Mouse (Mus musculus): ENCODE results near the gene Dnajc24. TPM values are rescaled to one million over a fixed set of nuclear protein-coding genes. Genes with fewer than 3 reads are reported as not detected.
A peak's percentile ranks its signal among the peaks of the same experiment; 100 is the strongest.

The Dnajc24 gene
- total RNA-seq (2014; fragmentation: Nextera tagmentation) (22.5 and 37.8 TPM in 2 replicates), total RNA-seq (2017) (38.0 and 43.0 TPM in 2 replicates), polyA plus RNA-seq (2012) (23.8 and 29.8 TPM in 2 replicates)

DNA sequence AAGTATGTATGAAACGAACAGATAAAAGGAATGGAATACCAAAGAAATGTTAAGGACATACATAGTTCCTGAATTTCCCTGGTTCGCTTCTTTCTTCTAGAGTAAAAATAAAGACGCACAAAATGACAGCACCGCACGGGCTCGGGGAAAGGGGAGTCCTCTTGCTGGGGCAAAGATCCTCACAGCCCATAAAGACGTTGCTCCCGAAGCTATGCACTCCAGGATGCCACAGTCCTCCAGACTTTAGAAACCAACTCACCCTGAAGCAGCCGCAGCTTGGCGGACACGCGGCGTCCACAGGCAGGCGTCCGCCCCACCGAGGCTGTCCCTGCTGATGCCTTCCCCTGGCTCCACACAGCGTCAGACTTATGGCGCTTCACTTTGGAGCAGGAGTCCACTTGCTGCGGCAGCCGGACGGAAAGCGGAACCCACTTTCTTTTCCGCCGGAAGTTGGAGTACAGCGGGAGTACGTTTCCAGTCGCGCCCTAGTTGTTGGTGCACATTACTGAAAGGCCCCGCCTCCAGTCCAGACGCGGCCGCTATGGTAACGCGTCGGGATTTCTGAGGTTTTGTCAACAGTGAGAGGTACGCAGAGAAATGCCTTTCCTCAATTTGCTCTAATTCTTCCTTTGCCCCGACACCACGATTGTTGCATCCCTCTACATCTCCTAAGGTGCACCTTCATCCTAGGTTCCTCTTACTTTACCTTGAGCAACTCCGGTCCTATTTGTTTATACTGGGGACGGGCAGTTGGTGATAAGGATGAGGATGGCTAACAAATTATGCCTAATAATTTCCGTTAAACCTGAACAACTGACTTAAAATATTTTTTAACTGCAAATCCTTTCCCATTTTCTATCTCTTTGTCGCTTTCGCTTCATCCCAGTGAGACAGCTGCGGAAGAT is at the start of gene Dnajc24:
Gene Dnajc24 (minus strand): TSS at position 715 of the 905 bp plus-strand sequence.
- DNase-seq (ENCODE audit: low spot score) (peak; percentile 41), ATAC-seq (ENCODE audit: extremely low read depth, insufficient number of reproducible peaks, low FRiP score, poor library complexity, severe bottlenecking) (peak; percentile 96)

DNA sequence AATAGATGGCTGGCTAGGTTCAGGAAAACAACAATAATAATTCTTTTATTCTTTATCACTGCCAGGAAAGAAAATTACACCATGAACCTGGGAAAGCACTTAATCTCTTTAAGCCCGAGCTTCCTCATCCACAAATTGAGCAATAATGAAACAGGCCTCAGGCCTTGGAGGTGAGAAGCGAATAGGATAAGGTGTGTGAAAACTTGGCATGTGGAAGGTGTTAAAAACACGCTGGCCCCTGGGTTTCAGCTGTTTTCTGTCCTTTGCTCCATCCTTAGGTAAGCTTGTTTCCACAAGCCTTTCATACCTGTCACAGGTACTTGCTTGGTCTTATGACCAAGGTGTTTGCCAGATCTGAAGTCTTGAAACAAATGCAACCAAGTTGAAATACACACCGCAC is 43.3 kb upstream of the Dnajc24 start:
- H3K4me1 ChIP-seq (ENCODE audit: insufficient read depth, low read depth, low read length) = no peaks in the 10 kb centered on the region
- H3K36me3 ChIP-seq (replicated peaks) = no peaks in the 10 kb centered on the region
- H3K4me3 ChIP-seq (ENCODE audit: low read depth, low read length) = no peak overlapping the region
- ATAC-seq (ENCODE audit: extremely low read depth, insufficient number of reproducible peaks, low FRiP score, poor library complexity, severe bottlenecking) (no peak), DNase-seq (ENCODE audit: low spot score) (no peak)
- no peaks in the 10 kb centered on the region for H3K9me3 ChIP-seq (replicated peaks)
- H3K27me3 ChIP-seq (ENCODE audit: insufficient read depth, low read length) = peaks cover 19% of the 10 kb centered on the region
- TF ChIP-seq GATA2 (IDR thresholded peaks at IDR 0.05; ENCODE audit: borderline replicate concordance, low read depth, low read length) (no peak), GATA1 (IDR thresholded peaks at IDR 0.05; ENCODE audit: borderline replicate concordance, low read length) (no peak), TAL1 (conservative IDR thresholded peaks at IDR 0.05; ENCODE audit: low read depth, low read length) (no peak), POLR2AphosphoS5 (IDR thresholded peaks at IDR 0.05; ENCODE audit: insufficient replicate concordance, low read depth, low read length) (no peak), CTCF (IDR thresholded peaks at IDR 0.05; ENCODE audit: low read depth, low read length) (no peak)

More for the DNA sequence above, at the start of gene Dnajc24:
- Histone ChIP-seq H3K9me3 (replicated peaks) (no peaks in the 10 kb centered on the region), H3K27me3 (ENCODE audit: insufficient read depth, low read length) (no peaks in the 10 kb centered on the region; the same call in 1 of the 2 replicates), H3K4me1 (ENCODE audit: insufficient read depth, low read depth, low read length) (peaks cover 8% of the 10 kb centered on the region; the same call in 1 of the 2 replicates), H3K4me3 (ENCODE audit: low read depth, low read length) (peak within 1 kb of the TSS; percentile 87), H3K36me3 (replicated peaks) (peaks cover 11% of the 10 kb centered on the region)
- TF ChIP-seq GATA2 (IDR thresholded peaks at IDR 0.05; ENCODE audit: borderline replicate concordance, low read depth, low read length) = no peak
- no peak; the same call in 1 of the 2 replicates for TF ChIP-seq POLR2AphosphoS5 (IDR thresholded peaks at IDR 0.05; ENCODE audit: insufficient replicate concordance, low read depth, low read length)
- TF ChIP-seq GATA1 (IDR thresholded peaks at IDR 0.05; ENCODE audit: borderline replicate concordance, low read length) = no peak
- TF ChIP-seq CTCF (IDR thresholded peaks at IDR 0.05; ENCODE audit: low read depth, low read length) = no peak
- no peak for TF ChIP-seq TAL1 (conservative IDR thresholded peaks at IDR 0.05; ENCODE audit: low read depth, low read length)

DNA sequence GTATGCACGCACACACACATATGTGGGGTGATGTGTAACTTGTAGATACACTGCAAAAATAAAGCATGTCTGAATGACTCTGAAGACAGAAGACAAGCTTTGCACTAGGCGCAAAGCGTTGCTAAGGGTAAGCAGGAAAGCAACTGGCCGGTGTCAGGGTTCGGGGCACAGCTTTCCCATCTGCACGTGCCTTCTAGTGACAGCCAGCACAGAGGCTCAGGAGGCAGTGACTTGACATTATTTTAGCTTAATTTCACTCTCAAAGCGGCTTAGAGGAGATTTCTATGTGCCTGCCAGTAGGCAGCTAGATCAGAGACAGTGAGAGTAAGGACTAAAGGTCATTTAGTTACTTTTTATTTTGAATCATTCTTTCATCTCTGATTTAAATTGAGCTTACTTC is 39.1 kb upstream of the Dnajc24 start:
- Histone ChIP-seq H3K4me1 (ENCODE audit: insufficient read depth, low read depth, low read length) (no peaks in the 10 kb centered on the region), H3K9me3 (replicated peaks) (no peaks in the 10 kb centered on the region), H3K36me3 (replicated peaks) (no peaks in the 10 kb centered on the region), H3K4me3 (ENCODE audit: low read depth, low read length) (no peak overlapping the region), H3K27me3 (ENCODE audit: insufficient read depth, low read length) (peaks cover 4% of the 10 kb centered on the region)
- DNase-seq (ENCODE audit: low spot score) (no peak), ATAC-seq (ENCODE audit: extremely low read depth, insufficient number of reproducible peaks, low FRiP score, poor library complexity, severe bottlenecking) (no peak)
- TF ChIP-seq GATA2 (IDR thresholded peaks at IDR 0.05; ENCODE audit: borderline replicate concordance, low read depth, low read length) = no peak
- TF ChIP-seq GATA1 (IDR thresholded peaks at IDR 0.05; ENCODE audit: borderline replicate concordance, low read length) = no peak
- TF ChIP-seq CTCF (IDR thresholded peaks at IDR 0.05; ENCODE audit: low read depth, low read length) = no peak
- TF ChIP-seq TAL1 (conservative IDR thresholded peaks at IDR 0.05; ENCODE audit: low read depth, low read length) = no peak
- no peak for TF ChIP-seq POLR2AphosphoS5 (IDR thresholded peaks at IDR 0.05; ENCODE audit: insufficient replicate concordance, low read depth, low read length)

DNA sequence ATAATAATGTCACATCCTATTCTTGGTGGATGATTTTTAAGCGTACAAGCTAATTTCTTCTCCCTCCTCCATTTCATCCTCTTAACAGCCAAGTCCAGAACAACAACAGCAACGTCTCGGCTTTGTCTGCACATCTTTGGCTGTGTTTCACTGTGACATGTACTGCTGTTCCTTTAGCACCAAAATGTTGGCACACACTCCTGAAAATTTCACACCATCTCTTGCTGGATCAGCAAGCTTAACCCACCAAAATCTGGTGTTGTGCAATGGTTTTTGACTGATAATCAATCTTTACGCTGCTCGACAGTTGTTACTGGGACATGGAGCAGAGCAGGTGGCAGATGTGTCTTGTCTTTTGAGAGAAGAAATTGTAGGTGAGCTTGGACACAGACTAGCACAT is 38.6 kb upstream of the Dnajc24 start:
- no peak for DNase-seq (ENCODE audit: low spot score)
- H3K4me3 ChIP-seq (ENCODE audit: low read depth, low read length) = no peak overlapping the region
- no peaks in the 10 kb centered on the region for H3K9me3 ChIP-seq (replicated peaks)
- no peaks in the 10 kb centered on the region for H3K36me3 ChIP-seq (replicated peaks)
- peaks cover 4% of the 10 kb centered on the region for H3K27me3 ChIP-seq (ENCODE audit: insufficient read depth, low read length)
- TF ChIP-seq GATA1 (IDR thresholded peaks at IDR 0.05; ENCODE audit: borderline replicate concordance, low read length) = no peak
- TF ChIP-seq POLR2AphosphoS5 (IDR thresholded peaks at IDR 0.05; ENCODE audit: insufficient replicate concordance, low read depth, low read length) = no peak
- no peak for TF ChIP-seq GATA2 (IDR thresholded peaks at IDR 0.05; ENCODE audit: borderline replicate concordance, low read depth, low read length)
- no peak for TF ChIP-seq CTCF (IDR thresholded peaks at IDR 0.05; ENCODE audit: low read depth, low read length)
- TF ChIP-seq TAL1 (conservative IDR thresholded peaks at IDR 0.05; ENCODE audit: low read depth, low read length) = no peak
- ATAC-seq (ENCODE audit: extremely low read depth, insufficient number of reproducible peaks, low FRiP score, poor library complexity, severe bottlenecking) = no peak
- H3K4me1 ChIP-seq (ENCODE audit: insufficient read depth, low read depth, low read length) = no peaks in the 10 kb centered on the region

DNA sequence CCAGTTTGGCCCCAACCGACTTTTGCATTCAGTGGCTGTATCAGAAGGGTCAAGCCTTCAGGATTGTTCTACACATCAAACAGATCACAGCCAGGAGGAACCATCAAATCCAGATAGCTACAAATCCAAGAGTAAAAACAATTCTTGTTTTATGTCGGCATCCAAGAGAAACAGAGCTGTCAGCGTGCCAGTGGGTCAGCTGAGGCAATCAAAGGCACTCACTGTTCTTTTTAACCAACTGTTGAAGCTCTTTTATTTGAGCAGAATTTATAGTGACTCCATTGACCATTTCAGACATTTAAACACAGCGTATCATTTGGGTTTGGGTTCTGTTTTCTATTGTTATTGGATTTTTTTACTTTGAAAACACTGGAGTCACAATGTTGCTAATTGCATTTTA is 34.9 kb upstream of the Dnajc24 start:
- TF ChIP-seq POLR2AphosphoS5 (IDR thresholded peaks at IDR 0.05; ENCODE audit: insufficient replicate concordance, low read depth, low read length) (no peak), CTCF (IDR thresholded peaks at IDR 0.05; ENCODE audit: low read depth, low read length) (no peak), TAL1 (conservative IDR thresholded peaks at IDR 0.05; ENCODE audit: low read depth, low read length) (no peak), GATA1 (IDR thresholded peaks at IDR 0.05; ENCODE audit: borderline replicate concordance, low read length) (no peak), GATA2 (IDR thresholded peaks at IDR 0.05; ENCODE audit: borderline replicate concordance, low read depth, low read length) (no peak)
- no peak for ATAC-seq (ENCODE audit: extremely low read depth, insufficient number of reproducible peaks, low FRiP score, poor library complexity, severe bottlenecking)
- no peak for DNase-seq (ENCODE audit: low spot score)
- no peak overlapping the region for H3K4me3 ChIP-seq (ENCODE audit: low read depth, low read length)
- H3K4me1 ChIP-seq (ENCODE audit: insufficient read depth, low read depth, low read length) = no peaks in the 10 kb centered on the region
- no peaks in the 10 kb centered on the region for H3K9me3 ChIP-seq (replicated peaks)
- peaks cover 4% of the 10 kb centered on the region for H3K27me3 ChIP-seq (ENCODE audit: insufficient read depth, low read length)
- no peaks in the 10 kb centered on the region for H3K36me3 ChIP-seq (replicated peaks)

DNA sequence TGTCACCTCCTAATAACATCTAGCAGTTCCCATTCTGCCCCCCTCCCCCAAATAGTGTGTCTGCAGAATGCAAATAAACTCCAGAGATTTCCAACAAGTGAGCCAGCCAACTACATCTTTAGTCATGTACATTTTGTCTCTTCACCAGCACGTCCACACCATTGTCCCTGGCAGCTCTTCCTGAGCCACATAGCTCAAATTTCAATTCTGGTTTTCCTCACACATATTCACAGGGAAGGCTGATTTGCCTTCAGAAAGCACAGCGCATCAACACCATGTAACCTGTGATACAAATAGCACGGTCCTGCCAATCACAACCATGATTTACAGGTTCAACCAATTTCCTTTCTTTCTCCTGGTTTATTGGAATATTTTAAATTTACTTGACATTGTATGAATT is 21.5 kb upstream of the Dnajc24 start:
- Histone ChIP-seq H3K4me1 (ENCODE audit: insufficient read depth, low read depth, low read length) (no peaks in the 10 kb centered on the region), H3K4me3 (ENCODE audit: low read depth, low read length) (no peak overlapping the region), H3K36me3 (replicated peaks) (no peaks in the 10 kb centered on the region), H3K27me3 (ENCODE audit: insufficient read depth, low read length) (no peaks in the 10 kb centered on the region; the same call in 1 of the 2 replicates), H3K9me3 (replicated peaks) (no peaks in the 10 kb centered on the region)
- ATAC-seq (ENCODE audit: extremely low read depth, insufficient number of reproducible peaks, low FRiP score, poor library complexity, severe bottlenecking) (no peak), DNase-seq (ENCODE audit: low spot score) (no peak)
- TF ChIP-seq TAL1 (conservative IDR thresholded peaks at IDR 0.05; ENCODE audit: low read depth, low read length) = no peak
- TF ChIP-seq POLR2AphosphoS5 (IDR thresholded peaks at IDR 0.05; ENCODE audit: insufficient replicate concordance, low read depth, low read length) = no peak
- TF ChIP-seq GATA1 (IDR thresholded peaks at IDR 0.05; ENCODE audit: borderline replicate concordance, low read length) = no peak
- TF ChIP-seq CTCF (IDR thresholded peaks at IDR 0.05; ENCODE audit: low read depth, low read length) = no peak
- TF ChIP-seq GATA2 (IDR thresholded peaks at IDR 0.05; ENCODE audit: borderline replicate concordance, low read depth, low read length) = no peak

All from G1E (cell line).